Mouse (Mus musculus) c-Kit-positive CD71-negative TER-119-negative erythroid progenitor cells, embryonic 14.5 days (primary cell): ENCODE results near the gene Rhbdd2.

Source experiments
- DNase-seq: peaks from one replicate; pipeline ENCODE4 v3.0.0-alpha.2; 2013; ENCODE audit warnings: low read depth

Gene Rhbdd2

DNA sequence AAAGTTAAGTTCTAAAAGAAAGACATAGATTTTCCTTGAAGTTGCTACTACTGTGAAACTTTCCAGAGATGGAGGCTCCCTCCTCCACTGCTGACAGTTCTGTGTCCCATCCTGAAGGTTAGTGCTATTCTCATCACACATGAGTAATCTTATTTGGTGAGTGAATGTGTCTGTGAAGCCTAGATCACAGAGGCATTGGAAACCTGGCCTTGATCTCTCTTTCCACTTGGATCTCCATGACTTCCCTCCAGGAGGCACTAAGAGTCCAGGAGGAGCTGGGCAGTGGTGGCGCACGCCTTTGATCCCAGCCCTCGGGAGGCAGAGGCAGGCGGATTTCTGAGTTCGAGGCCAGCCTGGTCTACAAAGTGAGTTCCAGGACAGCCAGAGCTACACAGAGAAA, 49.6 kb downstream of the Rhbdd2 start:
- DNase-seq = no peak

DNA sequence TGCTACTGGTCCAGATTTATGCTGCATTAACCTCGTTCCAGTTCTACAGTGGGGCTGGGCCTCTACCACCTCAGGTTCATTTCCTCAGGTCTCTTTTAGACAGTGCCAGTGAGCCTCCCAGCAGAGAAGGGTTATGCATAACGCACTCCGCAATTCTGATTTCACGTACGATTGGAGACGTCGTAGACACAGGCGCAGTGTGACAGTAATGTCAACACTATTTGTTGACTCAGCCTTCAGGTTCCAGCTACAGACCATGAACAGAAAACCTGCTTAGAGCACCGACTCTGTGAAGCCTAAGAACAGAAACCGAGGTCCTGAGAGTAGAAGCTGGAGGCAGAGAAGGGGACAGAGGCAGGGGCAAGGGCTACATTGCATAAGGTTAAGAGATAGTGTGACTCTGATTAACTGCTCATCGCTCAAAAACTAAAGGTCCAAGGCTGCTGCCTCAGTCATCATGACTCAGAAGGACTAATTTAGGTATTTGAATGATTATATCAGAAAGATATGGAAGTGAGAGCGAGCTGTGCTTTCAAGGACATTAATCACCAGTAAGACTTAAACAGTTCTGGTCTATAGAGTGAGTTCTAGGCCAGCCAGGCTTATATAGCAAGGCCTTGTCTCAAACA, 50.6 kb downstream of the Rhbdd2 start:
- no peak for DNase-seq

DNA sequence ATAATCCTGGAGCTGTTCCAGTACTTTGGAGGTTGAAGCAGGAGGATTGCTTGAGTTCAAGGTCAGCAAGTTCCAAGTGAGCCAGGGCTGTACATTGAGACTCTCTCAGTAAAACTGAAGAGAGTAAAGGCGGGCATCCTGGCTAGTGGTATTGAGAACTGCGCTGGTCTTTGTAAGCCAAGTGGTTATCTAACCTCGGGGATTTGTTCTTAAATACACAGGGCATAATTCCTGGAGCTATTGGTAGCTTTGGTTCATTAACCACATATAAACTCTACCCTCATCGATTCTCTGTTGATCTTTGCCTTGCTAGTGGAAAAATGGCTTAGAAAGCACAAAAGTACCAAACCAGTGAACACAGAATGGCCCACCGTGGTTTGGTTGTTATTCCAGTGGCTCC, 58.0 kb downstream of the Rhbdd2 start:
- DNase-seq = no peak

DNA sequence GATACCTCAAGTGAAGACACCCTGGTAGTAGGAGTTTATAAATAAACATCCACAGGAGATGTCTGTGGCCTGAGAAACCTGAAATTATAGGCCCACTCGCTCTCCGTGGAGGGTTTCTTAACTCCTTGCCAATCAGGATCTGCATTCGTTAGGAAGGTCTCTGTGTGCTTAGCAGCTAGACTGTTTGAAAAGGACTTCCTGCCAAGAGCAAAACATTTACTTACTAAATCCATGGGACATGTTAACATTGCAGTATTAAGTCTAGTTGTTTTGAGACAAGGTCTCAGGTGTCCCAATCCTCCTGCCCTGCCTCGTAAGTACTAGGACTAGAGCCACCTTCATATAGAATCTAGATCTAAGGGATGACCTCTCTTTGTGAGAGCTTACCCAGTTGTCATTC, 58.8 kb downstream of the Rhbdd2 start:
- DNase-seq = no peak

DNA sequence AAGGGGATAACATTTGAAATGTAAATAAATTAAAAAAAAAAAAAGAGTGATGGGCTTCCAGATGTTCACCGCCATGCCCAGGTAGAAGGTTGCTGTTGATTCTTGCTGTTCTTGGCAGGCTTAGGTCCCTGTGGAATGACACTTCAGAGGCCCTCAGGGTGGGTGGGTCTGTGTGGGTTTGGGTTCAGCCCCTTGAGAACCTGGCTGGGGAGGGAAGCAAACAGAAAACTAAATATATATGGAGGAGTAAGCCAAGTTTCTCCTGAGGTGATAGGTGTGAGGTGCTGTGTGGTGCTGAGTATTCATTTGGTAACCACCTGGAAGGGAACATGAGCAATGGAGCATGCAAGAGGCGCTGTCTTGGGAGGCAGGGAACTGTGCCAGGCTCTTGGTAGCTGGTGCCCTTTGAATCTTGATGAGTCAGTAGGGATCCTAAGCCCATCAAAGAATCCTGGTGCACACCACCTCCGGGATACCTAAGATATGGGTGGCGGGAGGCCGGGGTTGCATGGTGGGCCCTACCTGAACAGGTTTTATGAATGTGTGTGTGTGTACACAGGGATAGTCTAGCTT, 60.9 kb downstream of the Rhbdd2 start:
- no peak for DNase-seq

DNA sequence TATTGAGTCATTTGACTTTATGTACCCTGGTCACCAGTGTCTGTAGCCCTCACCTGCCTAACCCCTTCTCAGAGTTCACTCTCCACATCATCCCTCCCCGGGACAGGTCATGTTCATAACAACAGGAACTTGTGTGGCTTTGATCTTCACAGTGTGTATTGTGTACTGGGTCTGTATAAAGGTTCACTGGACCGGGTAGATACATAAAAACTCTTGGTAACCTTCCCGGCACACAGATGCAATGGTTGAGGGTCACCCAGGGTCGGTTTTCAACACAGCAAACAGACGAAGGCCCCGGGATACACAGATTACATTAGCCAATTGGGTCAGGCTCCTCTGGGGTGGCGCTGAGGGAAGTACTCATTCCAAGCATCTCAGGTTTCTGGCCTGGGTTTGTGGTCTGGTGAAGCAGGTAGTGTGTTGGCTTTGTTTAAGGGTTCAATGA, 62.9 kb downstream of the Rhbdd2 start:
- DNase-seq = no peak
